Mouse (Mus musculus) urinary bladder, postnatal 25 days (tissue): ENCODE results near the gene Prr3.
"Not testable (repeated sequence)": the region's sequence is repeated elsewhere in the genome, so short reads cannot be mapped to it uniquely, and the experiment has no call there.

Experiments used
- DNase-seq: peaks from one replicate; pipeline ENCODE4 v3.0.0; 2022; ENCODE audit warnings: low spot score

The Prr3 gene

DNA sequence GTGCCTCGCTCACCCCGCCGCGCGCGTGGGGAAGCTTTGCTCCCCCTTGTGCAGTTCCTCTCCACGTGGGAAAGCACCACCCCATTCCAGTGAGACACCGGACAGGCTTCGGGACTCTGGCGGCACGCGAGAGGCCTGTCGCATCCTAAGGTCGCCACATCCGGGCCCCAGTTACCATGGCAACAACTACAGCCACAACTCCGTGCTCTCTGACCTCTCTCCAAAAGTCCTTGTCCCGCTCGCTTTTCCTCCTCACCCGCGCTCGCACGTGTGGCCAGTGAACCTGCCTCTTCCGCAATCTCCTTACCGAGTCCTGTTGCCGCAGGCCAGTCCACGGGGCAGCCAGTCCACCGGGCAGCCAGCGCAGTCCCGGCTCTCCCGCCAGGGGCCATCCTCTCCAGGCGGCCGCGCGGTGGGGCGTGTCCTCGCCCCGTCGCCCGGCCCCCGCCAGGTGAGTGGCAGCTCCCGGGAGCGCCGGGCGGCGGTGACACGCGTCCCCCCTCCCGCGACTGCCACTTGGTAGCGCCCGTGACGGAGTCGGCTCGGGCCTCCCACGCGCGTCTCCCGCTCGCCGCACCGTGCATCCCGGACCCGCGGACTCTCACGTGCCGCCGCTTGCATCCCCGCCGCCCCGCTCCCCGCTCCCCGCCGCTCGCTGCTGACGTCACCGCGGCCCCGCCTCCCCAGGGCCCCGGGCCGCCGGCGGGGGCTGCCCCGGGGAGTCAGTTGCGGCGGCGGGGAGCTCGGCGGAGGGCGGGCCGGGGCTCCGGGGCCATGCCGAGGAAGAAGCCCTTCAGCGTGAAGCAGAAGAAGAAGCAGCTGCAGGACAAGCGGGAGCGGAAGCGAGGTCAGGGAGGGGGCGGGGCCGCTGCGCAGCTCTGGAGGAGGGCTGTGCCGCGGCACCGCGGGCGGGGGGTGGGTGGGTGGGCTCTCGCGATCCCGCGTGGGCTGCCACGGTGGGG is at the start of gene Prr3, which contains the start of gene Gnl1:
TSS of gene Prr3 (minus strand) at position 836 of the 962 bp plus-strand sequence.
TSS of gene Gnl1 (plus strand) at position 451 of the 962 bp plus-strand sequence.
- DNase-seq, result peak; percentile 89

DNA sequence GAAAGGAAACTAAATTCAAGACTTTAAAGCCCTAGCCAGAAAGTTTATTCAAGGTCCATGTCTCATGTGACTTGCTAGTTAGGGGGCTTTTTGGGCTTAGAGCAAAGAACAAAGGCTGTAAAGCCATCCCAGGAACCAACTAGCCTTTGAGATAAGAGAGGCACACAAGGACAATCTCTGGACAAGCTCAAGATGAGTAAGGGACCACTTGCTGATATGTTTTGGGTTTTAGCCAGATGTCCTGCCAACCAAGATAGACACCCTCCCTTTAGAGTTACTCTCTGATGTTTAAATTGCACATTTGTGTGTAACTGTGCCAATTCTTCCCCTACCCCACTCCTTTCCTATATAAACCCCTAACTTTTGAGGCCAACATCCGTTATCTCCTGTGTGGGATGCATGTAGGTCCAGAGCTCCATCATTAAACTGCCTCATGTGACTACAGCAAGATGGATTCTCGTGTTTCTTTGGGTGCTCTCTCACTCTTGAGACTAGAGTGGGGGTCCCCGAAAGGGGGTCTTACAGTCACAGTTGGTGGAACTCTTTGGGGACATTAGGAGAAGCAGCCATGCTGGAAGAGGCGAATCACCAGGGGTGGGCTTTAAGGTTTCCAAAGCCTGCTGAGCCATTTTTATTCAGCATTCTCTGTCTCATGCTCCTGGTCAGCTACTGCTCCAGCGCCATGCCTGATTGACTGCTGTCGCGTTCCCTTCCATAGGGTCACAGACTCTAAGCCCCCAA is 49.0 kb upstream of the Prr3 start:
- no peak for DNase-seq

DNA sequence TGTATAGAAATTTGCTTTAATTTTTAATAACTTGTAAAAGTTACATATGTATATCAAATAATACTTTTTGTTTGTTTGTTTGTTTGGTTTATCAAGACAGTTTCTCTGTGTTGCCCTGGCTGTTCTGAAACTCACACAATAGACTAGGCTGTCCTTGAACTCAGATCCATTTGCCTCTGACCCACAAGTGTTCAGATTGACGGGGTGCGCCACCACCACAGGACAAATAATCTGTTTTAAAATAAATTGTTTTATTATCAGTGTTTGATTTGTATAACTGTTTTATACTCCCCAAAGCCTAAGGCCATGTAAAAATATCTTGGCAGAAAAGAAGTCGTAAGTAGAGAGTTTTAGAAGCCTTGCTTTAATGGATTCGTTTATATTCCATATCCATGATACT is 47.6 kb upstream of the Prr3 start:
- no peak for DNase-seq

DNA sequence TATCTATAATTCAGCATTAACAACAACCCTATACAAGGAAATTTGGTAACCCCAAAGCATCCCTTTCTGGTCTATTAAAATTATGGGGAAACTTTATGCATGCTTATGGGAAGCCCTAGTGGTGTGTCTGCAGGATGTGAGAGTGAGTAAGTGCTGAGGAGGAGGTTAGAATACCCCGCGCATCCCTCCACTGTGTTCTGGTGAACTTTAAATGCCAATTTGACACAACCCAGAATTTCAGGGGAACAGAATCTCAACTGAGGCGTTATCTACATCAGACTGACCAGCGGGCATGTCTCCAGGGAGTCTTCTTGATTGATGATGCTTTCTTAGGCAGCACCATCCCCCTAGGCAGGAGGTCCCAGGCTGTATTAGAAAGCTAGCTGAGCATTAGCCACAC is 45.9 kb upstream of the Prr3 start:
- no peak for DNase-seq

DNA sequence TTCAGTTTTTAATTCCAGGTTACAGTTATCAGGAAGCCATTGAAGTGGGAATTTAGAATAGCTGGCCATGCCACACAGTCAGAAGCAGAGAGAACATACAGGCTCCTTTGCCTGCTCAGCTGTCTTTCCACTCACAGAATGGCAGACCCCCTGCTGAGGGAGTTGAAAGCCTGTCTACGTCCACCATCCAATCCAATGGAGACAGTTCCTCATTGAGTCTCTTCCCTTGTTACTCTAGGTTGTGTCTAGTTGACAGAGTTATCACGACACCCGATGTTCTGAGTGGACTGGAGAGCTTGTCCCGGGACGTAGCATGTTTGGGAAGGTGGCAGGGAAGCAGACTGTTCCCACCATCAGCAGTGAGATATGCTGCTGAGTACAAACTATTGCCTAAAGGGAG is 45.2 kb upstream of the Prr3 start:
- no peak for DNase-seq

DNA sequence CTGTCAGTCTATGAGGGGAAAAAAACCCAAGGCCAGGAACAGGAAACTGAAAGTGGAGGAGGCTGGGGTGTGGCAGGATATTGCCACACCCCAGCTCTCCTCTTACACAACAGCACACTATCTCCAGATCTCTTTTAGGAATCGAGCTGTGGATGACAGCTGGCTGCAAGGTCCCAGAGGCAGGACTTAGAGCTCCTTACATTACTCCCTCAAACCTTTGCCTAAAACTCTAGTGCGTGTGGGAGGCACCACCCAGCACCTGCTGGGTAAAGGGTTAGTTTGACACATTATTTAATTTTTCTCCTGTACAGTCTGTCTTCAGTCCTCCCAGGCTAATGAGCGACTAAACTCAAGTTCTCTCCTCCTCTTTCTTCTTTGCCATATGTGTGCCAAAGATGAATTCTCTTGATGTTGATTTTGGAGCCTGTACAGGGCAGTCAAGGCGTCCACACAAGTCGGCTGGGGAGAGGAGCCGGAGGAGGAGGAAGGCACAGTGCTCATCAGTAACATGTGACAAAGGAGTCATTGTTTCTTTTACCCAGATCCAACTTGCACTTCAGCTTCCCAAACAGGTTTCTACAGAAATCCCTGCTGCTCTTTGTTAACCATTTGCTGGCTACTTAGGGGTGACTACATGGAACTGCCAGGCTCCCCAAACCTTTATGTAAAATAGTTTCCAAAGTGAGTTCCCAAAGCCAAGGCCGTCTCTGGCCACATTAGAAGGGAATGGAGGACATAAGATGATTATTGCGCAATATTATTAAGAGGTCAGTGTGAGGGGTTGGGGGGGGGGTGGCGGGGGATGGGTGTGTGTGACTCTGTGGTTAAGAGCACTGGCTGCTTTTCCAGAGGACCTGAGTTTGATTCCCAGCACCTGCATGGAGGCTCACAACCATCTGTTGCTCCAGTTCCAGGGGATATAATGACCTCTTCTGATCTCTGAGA is 43.9 kb upstream of the Prr3 start:
- no peak for DNase-seq

DNA sequence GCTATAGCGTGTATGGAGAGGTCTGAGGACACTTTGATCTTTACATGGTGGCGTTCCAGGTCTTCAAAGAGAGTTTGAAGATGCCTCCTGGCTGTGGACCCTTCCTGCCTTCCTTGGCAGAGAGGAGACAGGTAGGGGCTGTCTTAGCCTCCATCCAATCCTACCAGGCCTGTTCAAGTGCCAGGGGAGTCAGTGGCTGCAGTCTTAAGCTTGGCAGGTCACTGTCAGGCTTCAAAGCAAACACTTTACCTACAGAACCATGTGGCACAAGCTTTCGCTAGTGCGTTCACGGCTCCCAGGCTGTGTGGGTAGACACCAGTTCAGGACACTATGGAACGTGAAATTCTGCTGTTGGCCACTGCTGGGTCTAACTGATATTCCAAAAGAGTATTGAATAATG is 42.9 kb upstream of the Prr3 start:
- DNase-seq, result no peak

DNA sequence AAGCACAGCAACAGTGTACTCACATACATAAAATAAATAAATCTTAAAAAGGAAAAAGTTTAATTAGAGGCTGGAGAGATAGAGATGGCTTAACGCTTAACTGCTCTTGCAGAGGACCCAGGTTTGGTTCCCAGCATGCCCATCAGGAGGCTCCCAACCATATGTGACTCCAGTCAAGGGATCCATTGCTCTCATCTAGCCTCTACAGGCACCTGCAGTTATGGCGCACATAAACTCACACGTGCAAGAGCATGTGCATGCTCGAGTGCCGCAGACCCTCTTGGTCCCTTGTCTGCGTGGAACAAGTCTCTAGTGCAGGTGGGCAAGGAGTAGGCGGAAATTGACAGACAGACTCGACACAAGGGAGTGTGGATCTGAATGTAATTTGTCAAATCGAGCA is 42.1 kb upstream of the Prr3 start:
- no peak for DNase-seq

DNA sequence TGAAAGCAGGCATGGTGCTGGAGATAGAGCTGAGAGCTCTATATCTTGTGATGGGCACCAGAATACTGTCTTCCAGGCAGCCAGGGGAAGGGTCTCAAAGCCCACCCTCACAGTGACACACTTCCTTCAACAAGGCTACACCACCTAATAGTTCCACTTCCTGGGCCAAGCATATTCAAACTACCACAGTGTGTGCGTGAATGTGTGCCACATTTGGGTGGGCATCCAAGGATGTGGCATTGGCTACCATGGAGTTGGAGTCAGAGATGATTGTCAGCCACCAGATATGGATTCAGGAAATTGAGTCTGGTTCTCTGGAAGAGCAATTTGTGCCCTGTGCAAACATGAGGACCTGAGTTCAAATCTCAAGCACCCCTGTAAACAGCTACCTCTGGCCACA is 41.3 kb upstream of the Prr3 start:
- DNase-seq, result no peak

DNA sequence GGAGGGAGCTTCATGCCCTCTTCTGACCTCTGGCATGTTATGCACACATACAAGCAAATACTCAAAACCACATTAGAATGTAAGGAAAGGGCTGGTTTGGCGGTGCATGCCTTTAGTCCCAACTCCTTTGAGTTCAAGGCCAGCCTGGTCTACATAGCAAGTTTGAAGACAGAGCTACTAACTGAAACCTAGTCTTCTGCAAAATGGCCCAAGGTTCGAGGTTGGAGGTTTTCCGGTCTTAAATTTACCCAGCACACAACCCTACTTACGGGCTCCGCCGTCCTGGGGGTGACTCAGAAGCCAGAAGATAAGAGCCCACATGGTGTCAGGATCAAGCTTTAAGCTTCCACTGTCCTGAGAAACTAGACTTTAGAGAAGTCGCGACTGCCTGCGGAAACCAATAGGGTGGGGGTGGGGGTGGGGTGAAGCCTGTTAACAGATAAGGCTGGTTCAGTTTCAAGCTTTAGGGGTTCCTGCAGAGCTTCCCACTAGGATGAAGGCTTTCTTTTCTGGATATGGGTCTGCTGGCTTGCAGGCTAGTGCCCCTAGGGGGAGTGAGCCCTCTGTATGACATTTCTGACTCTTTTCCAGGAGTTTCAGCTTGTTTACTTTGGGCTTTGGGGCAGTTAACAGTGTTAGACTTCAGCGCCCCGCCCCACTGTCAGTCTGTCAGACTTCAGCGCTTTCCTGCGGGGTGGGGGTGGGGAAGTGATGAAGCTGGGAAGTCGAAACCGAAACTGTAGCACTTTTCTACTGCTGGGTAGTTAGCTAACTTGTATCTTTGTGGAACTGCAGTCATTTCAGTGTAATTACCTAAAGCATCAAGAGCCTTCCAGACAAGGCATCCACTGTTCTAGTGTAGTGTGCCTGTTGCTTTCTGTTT is 40.4 kb upstream of the Prr3 start, which contains the start of gene H2-T24:
TSS of gene H2-T24 (minus strand) at position 370 of the 883 bp plus-strand sequence.
- no peak for DNase-seq

DNA sequence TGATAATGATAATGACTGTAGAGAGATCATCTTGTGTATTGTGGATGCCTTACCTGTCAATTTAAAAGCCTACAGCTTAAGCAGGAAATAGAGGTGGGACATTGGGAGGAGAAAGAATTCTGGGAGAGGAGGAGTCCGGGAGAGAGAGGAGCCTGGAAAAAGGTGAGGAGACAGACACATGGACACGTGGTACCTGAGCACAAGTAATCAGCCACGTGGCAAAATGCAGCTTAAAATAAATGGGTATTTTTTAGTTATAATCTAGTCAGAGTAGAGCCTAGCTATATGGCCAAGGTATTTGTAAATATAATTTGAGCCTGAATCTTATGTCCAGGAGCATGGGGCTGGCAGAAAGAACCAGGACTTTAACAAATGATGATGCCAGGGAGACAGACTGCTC is 39.5 kb upstream of the Prr3 start:
- DNase-seq, result no peak

DNA sequence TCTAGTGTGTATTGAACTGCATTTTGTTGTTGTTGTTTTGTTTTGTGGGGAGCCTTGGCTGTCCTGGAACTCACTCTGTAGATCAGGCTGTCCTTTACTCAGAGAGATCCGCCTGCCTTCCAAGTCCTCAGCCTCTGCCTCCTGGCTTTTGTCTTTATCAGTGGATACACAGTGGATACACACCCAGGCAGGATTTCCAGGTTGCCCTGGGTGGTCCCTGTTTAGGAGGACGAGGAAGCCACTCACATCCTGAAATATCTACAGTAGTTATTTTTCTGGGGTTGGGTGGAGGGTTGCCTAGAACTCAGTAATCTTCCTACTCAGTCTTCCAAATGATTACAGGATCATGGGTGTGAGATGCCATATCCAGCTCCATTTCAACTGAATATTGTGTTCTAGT is 38.9 kb upstream of the Prr3 start:
- DNase-seq, result no peak

DNA sequence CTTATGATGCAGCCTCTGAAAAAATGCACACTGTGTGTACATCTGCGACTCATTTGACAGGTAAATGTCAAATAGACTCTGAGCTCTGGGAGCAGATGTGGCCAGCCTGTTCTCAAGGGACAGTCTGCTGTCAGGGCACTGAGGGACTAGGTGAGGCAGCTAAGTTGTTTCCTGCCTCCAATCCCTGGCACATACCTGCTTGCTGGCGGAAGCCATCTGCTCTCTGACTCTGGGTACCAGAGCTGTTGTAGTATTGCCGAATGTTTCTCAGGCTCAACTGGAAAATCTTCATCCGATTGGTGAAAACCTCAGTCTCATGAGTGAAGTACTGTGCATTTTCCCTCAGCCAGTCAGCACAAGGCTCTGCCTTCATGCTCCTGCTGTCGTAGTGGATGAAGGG is 37.0 kb upstream of the Prr3 start:
- DNase-seq, result no peak

DNA sequence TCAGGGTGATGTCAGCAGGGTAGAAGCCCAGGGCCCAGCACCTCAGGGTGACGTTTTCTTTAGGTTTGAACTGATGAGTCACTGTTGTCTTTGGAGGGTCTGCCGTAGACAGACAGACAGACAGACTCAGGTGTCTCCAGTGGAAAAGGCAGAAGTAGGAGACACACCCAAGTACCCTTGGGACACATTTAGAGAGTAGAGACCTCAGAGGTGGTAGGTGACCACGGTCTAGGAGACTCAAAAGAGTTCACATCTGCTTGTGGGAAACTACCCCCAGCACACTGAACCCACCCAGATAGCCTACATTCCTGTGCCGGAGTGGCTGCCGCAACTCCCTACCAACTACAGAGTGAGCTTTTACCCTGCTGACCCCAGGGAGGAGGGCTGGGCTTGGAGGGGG is 34.9 kb upstream of the Prr3 start:
- no peak for DNase-seq

DNA sequence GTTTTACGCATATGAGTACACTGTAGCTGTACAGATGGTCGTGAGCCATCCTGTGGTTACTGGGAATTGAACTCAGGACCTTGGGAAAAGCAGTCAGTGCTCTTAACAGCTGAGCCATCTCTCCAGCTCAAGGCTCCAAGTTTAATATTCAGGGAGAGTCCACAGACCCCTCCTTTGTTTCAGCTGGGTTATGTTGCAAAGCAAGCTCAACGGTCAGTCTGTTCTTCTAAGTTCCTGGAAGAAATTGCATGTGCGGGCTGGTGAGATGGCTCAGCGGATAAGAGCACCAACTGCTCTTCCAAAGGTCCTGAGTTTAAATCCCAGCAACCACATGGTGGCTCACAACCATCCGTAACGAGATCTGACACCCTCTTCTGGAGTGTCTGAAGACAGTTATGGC is 24.4 kb upstream of the Prr3 start:
- DNase-seq, result not testable (repeated sequence)

DNA sequence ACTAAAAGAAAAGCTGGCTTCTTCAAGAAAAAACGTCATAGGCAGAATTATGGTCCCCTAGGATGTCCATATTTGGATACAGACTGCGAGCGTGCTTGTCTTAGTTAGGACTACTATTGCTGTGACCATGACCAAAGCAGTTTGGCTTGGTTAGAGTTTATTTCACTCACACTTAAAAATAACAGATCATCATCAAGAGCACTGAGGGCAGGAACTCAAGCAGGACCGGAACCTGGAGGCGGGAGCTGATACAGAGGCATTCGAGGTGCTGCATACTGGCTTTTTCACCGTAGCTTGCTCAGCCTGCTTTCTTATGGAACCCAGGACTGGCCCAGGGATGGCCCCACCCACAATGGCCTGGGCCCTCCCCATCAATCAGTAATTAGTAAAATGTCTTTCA is 23.3 kb upstream of the Prr3 start:
- no peak for DNase-seq

DNA sequence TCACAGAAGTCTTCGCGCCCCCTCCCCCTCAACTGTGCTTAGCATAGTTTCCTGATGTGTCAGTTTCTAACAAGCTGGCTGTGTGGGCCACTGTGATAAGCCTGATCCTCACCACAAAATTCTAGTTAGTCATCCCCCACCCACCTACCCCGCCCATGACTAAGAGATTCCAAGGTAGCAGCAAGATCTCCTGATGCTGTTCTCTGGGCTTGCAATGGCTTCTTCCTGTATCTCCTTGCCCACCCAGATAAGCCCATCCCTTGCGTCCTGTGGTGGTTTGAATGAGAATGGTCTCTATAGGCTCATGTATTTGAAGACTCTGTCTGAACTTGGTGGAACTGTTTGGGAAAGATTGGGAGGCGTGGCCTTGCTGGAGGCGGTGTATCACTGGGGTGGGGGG is 21.9 kb upstream of the Prr3 start:
- no peak for DNase-seq

DNA sequence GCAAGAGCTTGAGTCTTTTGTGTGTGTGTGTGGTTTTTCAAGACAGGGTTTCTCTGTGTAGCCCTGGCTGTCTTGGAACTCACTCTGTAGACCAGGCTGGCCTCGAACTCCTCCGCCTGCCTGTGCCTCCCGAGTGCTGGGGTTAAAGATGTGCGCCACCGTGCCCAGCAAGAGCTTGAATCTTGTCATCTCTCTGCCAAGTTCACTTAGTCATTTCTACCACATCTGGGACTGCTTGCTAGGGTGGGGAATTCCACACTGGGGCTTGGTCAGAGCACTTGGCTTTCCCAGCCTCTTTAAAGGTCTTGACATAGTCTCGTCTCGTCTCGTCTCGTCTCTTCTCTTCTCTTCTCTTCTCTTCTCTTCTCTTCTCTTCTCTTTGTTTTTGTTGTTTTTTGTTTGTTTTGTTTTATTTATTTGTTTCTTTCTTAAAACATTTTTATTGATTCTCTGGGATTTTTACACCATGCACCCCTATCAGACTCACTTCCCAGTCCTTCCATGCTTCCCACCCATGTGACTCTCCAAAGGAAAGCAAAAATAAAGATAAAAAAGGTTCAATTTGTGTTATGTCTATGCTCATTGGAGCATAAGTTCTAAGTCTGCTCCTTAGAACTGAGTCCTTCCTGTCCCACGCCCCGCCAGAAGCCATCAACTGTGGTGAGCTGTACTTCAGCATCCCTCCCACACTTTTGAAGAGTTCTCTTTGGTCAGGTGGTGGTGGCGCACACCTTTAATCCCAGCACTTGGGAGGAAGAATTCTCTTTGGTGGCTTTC is 21.3 kb upstream of the Prr3 start:
- DNase-seq, result no peak

DNA sequence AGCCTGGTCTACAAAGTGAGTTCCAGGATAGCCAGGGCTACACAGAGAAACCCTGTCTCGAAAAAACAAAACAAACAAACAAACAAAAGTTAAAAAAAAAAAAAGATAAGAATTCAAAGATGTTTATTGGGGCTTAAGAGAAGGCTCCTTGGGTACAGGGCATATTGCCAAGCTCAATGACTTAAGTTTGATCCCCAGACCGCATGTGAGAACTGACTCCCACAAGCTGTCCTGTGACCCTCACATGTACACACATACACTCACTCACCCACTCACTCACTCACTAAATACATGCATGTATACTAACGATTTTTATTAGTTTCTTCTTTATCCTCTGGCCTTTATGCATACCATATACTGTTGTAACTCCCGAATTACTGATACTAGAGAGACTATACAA is 20.3 kb upstream of the Prr3 start:
- no peak for DNase-seq

DNA sequence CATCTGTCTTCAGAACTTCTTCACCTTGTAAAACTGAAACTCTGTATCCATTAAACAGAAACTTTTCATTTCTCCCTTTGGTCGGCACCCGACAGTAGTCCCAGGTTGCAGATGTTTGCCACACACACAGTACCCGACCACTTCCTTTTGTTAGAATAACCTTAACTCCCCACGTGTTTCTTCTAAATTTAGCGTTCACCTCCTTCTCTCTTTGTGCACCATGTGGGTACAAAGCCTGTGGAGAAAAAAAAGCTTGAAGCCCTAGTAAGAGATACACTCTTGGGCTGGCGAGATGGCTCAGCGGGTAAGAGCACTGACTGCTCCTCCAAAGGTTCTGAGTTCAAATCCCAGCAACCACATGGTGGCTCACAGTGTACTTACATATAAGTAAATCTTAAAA is 19.3 kb upstream of the Prr3 start:
- no peak for DNase-seq
